9 mouse cellular contexts compared by ENCODE assay signal in genomic region chr6:101593782-101594641, GRCm38 (mm10).
DNase-seq lines count a peak whose midpoint lies in the region; ATAC-seq lines count a peak whose summit lies in the region.
"Had no signal": no experiment of that assay in that cellular context is flagged by ENCODE, and none has a peak within 500 bp of the region (broad histone marks: within the 10 kb centered on the region; RNA-seq: fewer than 3 reads in every experiment).

No protein-coding gene starts in this region.

- H3K36me3 ChIP-seq in embryonic facial prominence, embryonic 14.5 days (ENCODE audit: control insufficient read depth, insufficient read depth, low read length): no peaks in the 10 kb centered on the region

- H3K27ac ChIP-seq in embryonic facial prominence, embryonic 14.5 days (replicated peaks; ENCODE audit: low read depth, low read length): no peak overlapping the region
- H3K27ac ChIP-seq: heart, adult 2 months had no signal

- H3K9me3 ChIP-seq in embryonic facial prominence, embryonic 14.5 days (ENCODE audit: control insufficient read depth, low read length): peaks cover 6% of the 10 kb centered on the region; the same call in 1 of the 2 replicates

- H3K4me3 ChIP-seq in embryonic facial prominence, embryonic 14.5 days (ENCODE audit: low read depth, low read length): no peak overlapping the region
- H3K4me3 ChIP-seq: heart, adult 2 months had no signal

- no peak overlapping the region for H3K9ac ChIP-seq in embryonic facial prominence, embryonic 14.5 days (ENCODE audit: low read depth, low read length)

- 56% methylated on average over 12 of the region's 12 CpGs for WGBS in embryonic facial prominence, embryonic 14.5 days

- no peak overlapping the region for H3K4me2 ChIP-seq in embryonic facial prominence, embryonic 14.5 days (ENCODE audit: low read depth, low read length)

- no peaks in the 10 kb centered on the region for H3K27me3 ChIP-seq in embryonic facial prominence, embryonic 14.5 days (replicated peaks; ENCODE audit: control insufficient read depth, insufficient read depth, low read length)

- no peak for DNase-seq in frontal cortex, postnatal 10 days (ENCODE audit: low spot score in 2 of 2)
- DNase-seq in left cerebral cortex, postnatal 14 days (ENCODE audit: low spot score in 2 of 2): peak; percentile 21 to 40
- DNase-seq in left cerebral cortex, adult 11 months (ENCODE audit: low spot score): no peak
- peak; percentile 76 for DNase-seq in embryonic facial prominence, embryonic 14.5 days (ENCODE audit: low spot score)
- DNase-seq in left cerebral cortex, postnatal 4 days: peak; percentile 3
- DNase-seq in neural tube, embryonic 10.5 days (ENCODE audit: extremely low spot score, low spot score): no peak
- DNase-seq in thymus, postnatal 10 days (ENCODE audit: low spot score in 2 of 2): no peak

- H3K4me1 ChIP-seq in embryonic facial prominence, embryonic 14.5 days (ENCODE audit: control insufficient read depth, insufficient read depth, low read length): no peaks in the 10 kb centered on the region

- ATAC-seq in frontal cortex, adult (ENCODE audit: low TSS enrichment): peak; percentile 83
- ATAC-seq in embryonic facial prominence, embryonic 14.5 days (ENCODE audit: low read depth): no peak

- intact Hi-C loops in left cerebral cortex, postnatal 14 days (cut with DNase I): no loop called here
- intact Hi-C loops in left cerebral cortex, postnatal 4 days (cut with DNase I): no loop called here

Comparison
In these comparisons a context has a peak if more than half of its experiments do, and no peak if none do; other contexts are left out.
1. DNase-seq: peak in left cerebral cortex, postnatal 14 days (2 of 2), embryonic facial prominence, embryonic 14.5 days (single experiment) and left cerebral cortex, postnatal 4 days (single experiment); none in frontal cortex, postnatal 10 days (0 of 2), left cerebral cortex, adult 11 months (single experiment), neural tube, embryonic 10.5 days (single experiment) and thymus, postnatal 10 days (0 of 2).